Mouse (Mus musculus) CH12.LX (cell line): ENCODE measurements at regions not wholly inside any gene's neighbourhood (a gene's known extent, or its start where the extent isn't known, plus 50 kb on each side); places are given as distances from the start of the nearest gene placed in this dataset.

Experiments used
- DNase-seq: peaks from one replicate; pipeline ENCODE4 v3.0.0-alpha.2; 2013; ENCODE audit errors: extremely low read depth
- H3K27ac ChIP-seq: 2 replicates; pipeline ENCODE4 v1.5.1; 2012; ENCODE audit warnings: low read depth, mild to moderate bottlenecking, control low read depth, moderate library complexity; ENCODE audit not compliant: insufficient read depth
- H3K27me3 ChIP-seq: replicated peaks from 2 replicates; pipeline ENCODE3; 2012; ENCODE audit warnings: inconsistent platforms
- H3K36me3 ChIP-seq, 2 experiments: replicated peaks in 1 of 2; 2 replicates each; pipeline versions ENCODE3 to v1.6.1; 2012; ENCODE audit warnings: inconsistent platforms in 1 of 2, low read length in 1 of 2, mild to moderate bottlenecking in 1 of 2, mixed read lengths in 1 of 2, moderate library complexity in 1 of 2; ENCODE audit not compliant: control insufficient read depth in 1 of 2, insufficient read depth in 1 of 2
- H3K4me1 ChIP-seq, 2 experiments: 2 replicates each; pipeline ENCODE4 v1.6.1; 2012; ENCODE audit warnings: inconsistent platforms in 1 of 2, moderate library complexity in 1 of 2; ENCODE audit not compliant: insufficient read depth in 2 of 2, control insufficient read depth in 1 of 2
- H3K4me2 ChIP-seq: 2 replicates; pipeline ENCODE4 v1.6.1; 2012; ENCODE audit warnings: low read depth, mild to moderate bottlenecking, control low read depth; ENCODE audit not compliant: poor library complexity, insufficient read depth, severe bottlenecking
- H3K4me3 ChIP-seq, 3 experiments: fragments of 150-350 bp in 1 of 3; sonication (generic) in 1 of 3; replicated peaks in 1 of 3; 2 replicates each; pipeline versions ENCODE3 to v1.5.1; 2011 to 2012; ENCODE audit warnings: low read depth in 2 of 3, low read length in 2 of 3, mild to moderate bottlenecking in 2 of 3, moderate library complexity in 2 of 3, control low read depth in 1 of 3, improper control_type of control experiment in 1 of 3, inconsistent platforms in 1 of 3, mixed read lengths in 1 of 3; ENCODE audit not compliant: poor library complexity in 1 of 3
- H3K79me2 ChIP-seq: replicated peaks from 2 replicates; pipeline ENCODE4 v1.6.1; 2012; ENCODE audit warnings: mild to moderate bottlenecking, moderate library complexity; ENCODE audit not compliant: control insufficient read depth, poor library complexity, insufficient read depth, severe bottlenecking; ENCODE audit errors: extremely low read depth
- H3K9ac ChIP-seq: 2 replicates; pipeline ENCODE4 v1.6.1; 2012; ENCODE audit warnings: low read depth, mild to moderate bottlenecking, control low read depth, moderate library complexity; ENCODE audit not compliant: insufficient read depth
- H3K9me3 ChIP-seq: replicated peaks from 2 replicates; pipeline ENCODE3; 2012; ENCODE audit warnings: low read length, inconsistent platforms, mixed read lengths
- CHD1 ChIP-seq: IDR thresholded peaks from 2 replicates; pipeline ENCODE4 v1.6.1; 2012; ENCODE audit warnings: low read depth, low read length, improper control_type of control experiment, inconsistent platforms
- CHD2 ChIP-seq: IDR thresholded peaks from 2 replicates; pipeline ENCODE4 v1.6.1; 2011; ENCODE audit warnings: low read length, improper control_type of control experiment
- ELF1 ChIP-seq: IDR thresholded peaks from 2 replicates; pipeline ENCODE4 v1.6.1; 2014; ENCODE audit warnings: low read depth, mild to moderate bottlenecking, inconsistent platforms, low read length, improper control_type of control experiment
- GABPA ChIP-seq: IDR thresholded peaks from 2 replicates; pipeline ENCODE4 v1.6.1; 2012; ENCODE audit warnings: low read depth, low read length, improper control_type of control experiment, inconsistent platforms; ENCODE audit not compliant: insufficient replicate concordance
- HCFC1 ChIP-seq: IDR thresholded peaks from 2 replicates; pipeline ENCODE4 v1.6.1; 2012; ENCODE audit warnings: low read depth, mild to moderate bottlenecking, inconsistent platforms, low read length, improper control_type of control experiment
- IRF4 ChIP-seq: IDR thresholded peaks from 2 replicates; pipeline ENCODE4 v1.6.1; 2014; ENCODE audit warnings: low read depth, mild to moderate bottlenecking, inconsistent platforms, low read length, improper control_type of control experiment
- JUN ChIP-seq: IDR thresholded peaks from 2 replicates; pipeline ENCODE4 v1.6.1; 2011; ENCODE audit warnings: low read depth, mild to moderate bottlenecking, low read length, improper control_type of control experiment, moderate library complexity; ENCODE audit not compliant: insufficient read depth
- KAT2A ChIP-seq: IDR thresholded peaks from 2 replicates; pipeline ENCODE4 v1.6.1; 2012; ENCODE audit warnings: low read length, improper control_type of control experiment, inconsistent platforms; ENCODE audit not compliant: insufficient replicate concordance
- MAFK ChIP-seq: IDR thresholded peaks from 2 replicates; pipeline ENCODE4 v1.6.1; 2011; ENCODE audit warnings: low read length, improper control_type of control experiment; ENCODE audit not compliant: insufficient replicate concordance
- MAX ChIP-seq: IDR thresholded peaks from 2 replicates; pipeline ENCODE4 v1.6.1; 2011; ENCODE audit warnings: low read length, improper control_type of control experiment
- MAZ ChIP-seq: IDR thresholded peaks from 2 replicates; pipeline ENCODE4 v1.6.1; 2012; ENCODE audit warnings: low read depth, mild to moderate bottlenecking, inconsistent platforms, low read length, improper control_type of control experiment, moderate library complexity
- MEF2A ChIP-seq: IDR thresholded peaks from 2 replicates; pipeline ENCODE4 v1.6.1; 2014; ENCODE audit warnings: low read depth, mild to moderate bottlenecking, inconsistent platforms, low read length, improper control_type of control experiment, borderline replicate concordance
- MXI1 ChIP-seq: IDR thresholded peaks from 2 replicates; pipeline ENCODE4 v1.6.1; 2011; ENCODE audit warnings: mild to moderate bottlenecking, low read depth, low read length, improper control_type of control experiment
- MYC ChIP-seq: IDR thresholded peaks from 2 replicates; pipeline ENCODE4 v1.6.1; 2011; ENCODE audit warnings: low read depth, mild to moderate bottlenecking, improper control_type of control experiment, low read length
- NELFE ChIP-seq: IDR thresholded peaks from 2 replicates; pipeline ENCODE4 v1.6.1; 2011; ENCODE audit warnings: low read depth, low read length, improper control_type of control experiment
- NRF1 ChIP-seq: IDR thresholded peaks from 2 replicates; pipeline ENCODE4 v1.6.1; 2014; ENCODE audit warnings: low read depth, mild to moderate bottlenecking, inconsistent platforms, low read length, improper control_type of control experiment, moderate library complexity
- PAX5 ChIP-seq: IDR thresholded peaks from 2 replicates; pipeline ENCODE4 v1.6.1; 2012; ENCODE audit warnings: low read length, inconsistent platforms, mixed read lengths
- POLR2A ChIP-seq: IDR thresholded peaks from 2 replicates; pipeline ENCODE4 v1.6.1; 2011; ENCODE audit warnings: low read depth, mild to moderate bottlenecking, improper control_type of control experiment, low read length
- POLR2AphosphoS2 ChIP-seq: IDR thresholded peaks from 2 replicates; pipeline ENCODE4 v1.6.1; 2011; ENCODE audit warnings: low read depth, low read length, improper control_type of control experiment
- RCOR1 ChIP-seq: conservative IDR thresholded peaks from 2 replicates; pipeline ENCODE4 v1.6.1; 2012; ENCODE audit warnings: low read depth, mild to moderate bottlenecking, inconsistent platforms, low read length, improper control_type of control experiment
- SIN3A ChIP-seq: IDR thresholded peaks from 2 replicates; pipeline ENCODE4 v1.6.1; 2012; ENCODE audit warnings: low read length, improper control_type of control experiment, inconsistent platforms
- TBP ChIP-seq: conservative IDR thresholded peaks from 2 replicates; pipeline ENCODE4 v1.6.1; 2011; ENCODE audit warnings: low read depth, low read length, improper control_type of control experiment
- USF1 ChIP-seq: IDR thresholded peaks from 2 replicates; pipeline ENCODE4 v1.6.1; 2014; ENCODE audit warnings: low read depth, mild to moderate bottlenecking, inconsistent platforms, low read length, improper control_type of control experiment
- USF2 ChIP-seq: conservative IDR thresholded peaks from 2 replicates; pipeline ENCODE4 v1.6.1; 2011; ENCODE audit warnings: low read depth, low read length, improper control_type of control experiment
- ZKSCAN1 ChIP-seq: IDR thresholded peaks from 2 replicates; pipeline ENCODE4 v1.6.1; 2012; ENCODE audit warnings: low read depth, inconsistent platforms, low read length, improper control_type of control experiment, borderline replicate concordance
- ZMIZ1 ChIP-seq: IDR thresholded peaks from 2 replicates; pipeline ENCODE4 v1.6.1; 2012; ENCODE audit warnings: low read depth, mild to moderate bottlenecking, inconsistent platforms, low read length, improper control_type of control experiment
- dilution Hi-C: fragments of 300-500 bp; cut with MboI; formaldehyde crosslinking; loops from 2 replicates; pipeline ENCODE4 v1.14.3; 2020; ENCODE audit warnings: low sequenced_read_pairs; ENCODE audit not compliant: extremely low pct_unique_long_range_greater_than_20kb, extremely low pct_ligation_motif_present
- in situ Hi-C: fragments of 300-500 bp; cut with MboI; formaldehyde crosslinking; loops from 3 replicates; pipeline ENCODE4 v1.14.3; 2019; ENCODE audit warnings: low sequenced_read_pairs, low pct_ligation_motif_present, low pct_unique_long_range_greater_than_20kb, mixed read lengths

DNA sequence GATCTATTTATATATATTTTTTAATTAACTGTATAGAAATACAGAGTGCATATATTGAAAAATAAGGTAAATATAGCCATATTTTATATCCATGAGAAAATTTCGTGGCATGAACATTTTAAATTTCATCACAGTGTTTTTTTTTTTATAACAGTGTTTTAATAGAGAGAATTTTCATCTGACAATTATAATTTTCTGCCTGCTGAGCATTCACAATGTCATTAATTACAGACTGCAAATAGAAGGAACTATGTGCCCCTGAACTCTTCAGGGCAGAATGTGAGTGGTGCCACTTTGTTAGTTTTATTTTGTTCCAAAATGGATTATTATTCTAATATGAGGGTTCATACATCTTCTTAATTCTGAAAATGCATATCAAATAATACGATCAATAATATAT, 358.3 kb upstream of the C030005K15Rik start:
- Histone ChIP-seq H3K27ac (no peak overlapping the region), H3K4me2 (no peak overlapping the region), H3K4me3 (no peak overlapping the region), H3K9me3 (no peaks in the 10 kb centered on the region), H3K27me3 (no peaks in the 10 kb centered on the region), H3K4me1 (no peaks in the 10 kb centered on the region), H3K79me2 (no peaks in the 10 kb centered on the region), H3K9ac (no peak overlapping the region), H3K36me3 (no peaks in the 10 kb centered on the region)
- DNase-seq, result no peak
- in situ Hi-C loops (no loop called here), dilution Hi-C loops (no loop called here)
- no peak for TF ChIP-seq NELFE
- TF ChIP-seq ZMIZ1, result no peak
- TF ChIP-seq MEF2A, result no peak
- no peak for TF ChIP-seq GABPA
- no peak for TF ChIP-seq KAT2A
- no peak for TF ChIP-seq SIN3A
- TF ChIP-seq ZKSCAN1, result no peak
- no peak for TF ChIP-seq ELF1
- no peak for TF ChIP-seq NRF1
- TF ChIP-seq JUN, result no peak
- TF ChIP-seq POLR2A, result no peak
- no peak for TF ChIP-seq MXI1
- TF ChIP-seq HCFC1, result no peak

DNA sequence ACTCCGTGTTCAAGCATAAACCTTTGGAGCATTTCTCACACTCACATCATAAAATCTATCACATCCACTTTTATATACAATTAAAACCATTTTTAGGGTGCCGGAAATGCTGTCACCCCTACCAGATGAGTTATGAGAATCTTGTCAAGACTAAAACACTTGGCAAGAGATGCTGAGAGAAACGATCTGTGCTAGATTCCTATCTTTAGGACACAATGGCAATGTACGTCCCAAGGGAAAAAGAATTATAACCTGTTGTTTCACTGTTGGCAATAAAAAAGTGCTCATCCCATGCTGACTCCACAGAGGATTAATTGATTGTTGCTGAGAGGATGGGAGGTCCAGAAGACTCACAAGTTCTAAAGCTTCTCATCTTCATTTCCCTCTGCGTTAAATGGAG, 389.7 kb upstream of the C030005K15Rik start:
- Histone ChIP-seq H3K9me3 (no peaks in the 10 kb centered on the region), H3K36me3 (no peaks in the 10 kb centered on the region), H3K79me2 (no peaks in the 10 kb centered on the region), H3K4me1 (no peaks in the 10 kb centered on the region), H3K27me3 (no peaks in the 10 kb centered on the region), H3K4me3 (no peak overlapping the region), H3K27ac (no peak overlapping the region), H3K4me2 (no peak overlapping the region), H3K9ac (no peak overlapping the region)
- no peak for DNase-seq
- in situ Hi-C loops, result no loop called here
- dilution Hi-C loops, result no loop called here
- TF ChIP-seq SIN3A (no peak), USF2 (no peak)

DNA sequence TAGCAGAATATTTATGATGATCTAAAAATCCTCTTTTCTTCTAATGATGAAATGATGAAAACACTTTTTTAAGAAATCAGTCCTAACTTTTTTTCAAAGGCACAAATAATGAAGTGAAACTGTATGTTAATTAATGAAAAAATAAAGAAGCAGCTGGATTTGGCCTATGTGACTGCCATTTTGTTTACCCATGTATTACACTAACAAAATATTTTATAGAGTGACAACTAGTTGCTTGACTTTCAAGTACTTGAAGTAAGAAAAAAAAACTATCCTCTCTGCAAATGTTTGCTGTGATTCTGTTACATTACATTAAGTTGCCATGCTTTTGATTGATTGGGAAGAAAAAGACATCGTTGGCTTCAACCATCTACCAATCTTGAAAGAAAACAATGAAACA, 399.2 kb upstream of the C030005K15Rik start:
- Histone ChIP-seq H3K79me2 (no peaks in the 10 kb centered on the region), H3K4me1 (no peaks in the 10 kb centered on the region), H3K9ac (no peak overlapping the region), H3K4me2 (no peak overlapping the region), H3K36me3 (no peaks in the 10 kb centered on the region), H3K27me3 (no peaks in the 10 kb centered on the region), H3K4me3 (no peak overlapping the region), H3K27ac (no peak overlapping the region), H3K9me3 (no peaks in the 10 kb centered on the region)
- in situ Hi-C loops, result no loop called here
- no peak for DNase-seq
- dilution Hi-C loops, result no loop called here
- no peak for TF ChIP-seq HCFC1
- TF ChIP-seq MAZ, result no peak
- no peak for TF ChIP-seq USF2
- no peak for TF ChIP-seq MYC
- no peak for TF ChIP-seq CHD2
- no peak for TF ChIP-seq JUN
- TF ChIP-seq POLR2AphosphoS2, result no peak
- TF ChIP-seq IRF4, result no peak
- TF ChIP-seq NRF1, result no peak
- no peak for TF ChIP-seq MXI1
- TF ChIP-seq RCOR1, result no peak
- TF ChIP-seq CHD1, result no peak
- TF ChIP-seq MAX, result no peak
- TF ChIP-seq MEF2A, result no peak
- no peak for TF ChIP-seq MAFK
- TF ChIP-seq GABPA, result no peak
- TF ChIP-seq PAX5, result no peak
- no peak for TF ChIP-seq USF1
- no peak for TF ChIP-seq TBP
